Mouse (Mus musculus): ENCODE data around the gene Kif2b.

Kif2b gene

GRCm38 (mm10) chr11:91577317-91577716 is at the start of gene Kif2b:
Kif2b (minus strand) TSS chr11:91577558.
- in situ Hi-C loops (cut with MboI; ENCODE audit: low pct_unique_long_range_greater_than_20kb in 1 of 2, low sequenced_read_pairs in 2 of 2, unreplicated experiment in 1 of 2): no loop called here

GRCm38 (mm10) chr11:91593088-91593487 is 15.7 kb upstream of the Kif2b start:
- in situ Hi-C loops (cut with MboI; ENCODE audit: low pct_unique_long_range_greater_than_20kb in 1 of 2, low sequenced_read_pairs in 2 of 2, unreplicated experiment in 1 of 2): no loop called here

GRCm38 (mm10) chr11:91576856-91577255 is 502 bp downstream of the Kif2b start:
- in situ Hi-C loops (cut with MboI; ENCODE audit: low pct_unique_long_range_greater_than_20kb in 1 of 2, low sequenced_read_pairs in 2 of 2, unreplicated experiment in 1 of 2): no loop called here

- in situ Hi-C loops (cut with MboI; ENCODE audit: low pct_unique_long_range_greater_than_20kb in 1 of 2, low sequenced_read_pairs in 2 of 2, unreplicated experiment in 1 of 2): no loop called here
Observed at GRCm38 (mm10) chr11:91575406-91575805, 2.0 kb downstream of the Kif2b start.

GRCm38 (mm10) chr11:91574477-91574876 is 2.9 kb downstream of the Kif2b start:
- in situ Hi-C loops (cut with MboI; ENCODE audit: low pct_unique_long_range_greater_than_20kb in 1 of 2, low sequenced_read_pairs in 2 of 2, unreplicated experiment in 1 of 2): no loop called here

- in situ Hi-C loops (cut with MboI; ENCODE audit: low pct_unique_long_range_greater_than_20kb in 1 of 2, low sequenced_read_pairs in 2 of 2, unreplicated experiment in 1 of 2): no loop called here
Observed at GRCm38 (mm10) chr11:91530737-91531136, 46.6 kb downstream of the Kif2b start.

Data from mouse embryonic stem cell (cell line).